Comparison of ENCODE assay signal across 28 mouse cellular contexts in genomic region chr5:76955474-76955873, GRCm38 (mm10). TPM values are rescaled to one million over a fixed set of nuclear protein-coding genes. Genes with fewer than 3 reads are reported as not detected.
DNase-seq lines count a peak whose midpoint lies in the region; ATAC-seq and TF ChIP-seq lines count a peak whose summit lies in the region.
"Had no signal": no experiment of that assay in that cellular context is flagged by ENCODE, and none has a peak within 500 bp of the region (broad histone marks: within the 10 kb centered on the region; RNA-seq: fewer than 3 reads in every experiment).

No protein-coding gene starts in this region.

- H3K9ac ChIP-seq in heart, postnatal 0 days (replicated peaks; ENCODE audit: low read depth, low read length), result no peak overlapping the region
- no peak overlapping the region for H3K9ac ChIP-seq in lung, embryonic 16.5 days (ENCODE audit: low read length)
- H3K9ac ChIP-seq in ES-E14 (ENCODE audit: insufficient read depth, low read depth, low read length, poor library complexity, severe bottlenecking), result peak overlapping the region; percentile 55; the same call in 1 of the 2 replicates
- no peak overlapping the region for H3K9ac ChIP-seq in stomach, embryonic 16.5 days (ENCODE audit: low read length)
- H3K9ac ChIP-seq: embryonic facial prominence, embryonic 12.5 days; forebrain, embryonic 13.5 days; hindbrain, embryonic 14.5 days; kidney, embryonic 15.5 days; lung, embryonic 14.5 days; neural tube, embryonic 15.5 days had no signal

- 66% methylated on average over 4 of the region's 4 CpGs for WGBS in heart, postnatal 0 days
- WGBS in lung, embryonic 16.5 days, result 49% methylated on average over 4 of the region's 4 CpGs
- WGBS in stomach, embryonic 16.5 days, result 63% methylated on average over 4 of the region's 4 CpGs

- in situ Hi-C loops in ES-E14 (cut with MboI; ENCODE audit: low sequenced_read_pairs in 2 of 2, unreplicated experiment in 2 of 2), result no loop called here

- H3K27me3 ChIP-seq in heart, postnatal 0 days (ENCODE audit: control insufficient read depth, insufficient read depth, low read length), result no peaks in the 10 kb centered on the region
- no peaks in the 10 kb centered on the region for H3K27me3 ChIP-seq in lung, embryonic 16.5 days (ENCODE audit: control insufficient read depth, insufficient read depth, low read depth, low read length)
- H3K27me3 ChIP-seq in stomach, embryonic 16.5 days (ENCODE audit: control insufficient read depth, insufficient read depth, low read length), result no peaks in the 10 kb centered on the region
- H3K27me3 ChIP-seq: embryonic facial prominence, embryonic 12.5 days; forebrain, embryonic 13.5 days; kidney, embryonic 15.5 days; neural tube, embryonic 15.5 days; Patski had no signal

- peaks cover 14% of the 10 kb centered on the region for H3K4me1 ChIP-seq in heart, postnatal 0 days (ENCODE audit: control insufficient read depth, insufficient read depth)
- peaks cover 18% of the 10 kb centered on the region for H3K4me1 ChIP-seq in lung, embryonic 16.5 days (replicated peaks; ENCODE audit: control insufficient read depth, insufficient read depth, low read length)
- peaks cover 3 to 9% of the 10 kb centered on the region in 2 experiments; a peak in 2 of 4 replicates for H3K4me1 ChIP-seq in ES-E14 (ENCODE audit: control insufficient read depth in 2 of 2, insufficient read depth in 2 of 2, low read length in 2 of 2, poor library complexity in 1 of 2)
- H3K4me1 ChIP-seq in stomach, embryonic 16.5 days (ENCODE audit: control insufficient read depth, insufficient read depth, low read length), result peaks cover 4% of the 10 kb centered on the region; the same call in 1 of the 2 replicates

- peaks cover 39% of the 10 kb centered on the region for H3K36me3 ChIP-seq in heart, postnatal 0 days (replicated peaks; ENCODE audit: control insufficient read depth, insufficient read depth, low read length)
- H3K36me3 ChIP-seq in lung, embryonic 16.5 days (ENCODE audit: control insufficient read depth, insufficient read depth, low read length), result peaks cover 23% of the 10 kb centered on the region
- H3K36me3 ChIP-seq in ES-E14 (ENCODE audit: control insufficient read depth, insufficient read depth, low read length, poor library complexity, severe bottlenecking), result peaks cover 44% of the 10 kb centered on the region
- H3K36me3 ChIP-seq in stomach, embryonic 16.5 days (ENCODE audit: control insufficient read depth, insufficient read depth, low read length), result peaks cover 16% of the 10 kb centered on the region

- DNase-seq in heart, postnatal 0 days (ENCODE audit: low spot score), result peak; percentile 21
- no peak for DNase-seq in heart, adult 11 months
- DNase-seq in lung, postnatal 14 days, result no peak
- no peak for DNase-seq in ES-E14 (ENCODE audit: low read depth, low spot score)
- no peak for DNase-seq in adrenal gland, adult 2 months
- DNase-seq: adrenal gland, postnatal 14 days; B cell, adult 2 months; cerebellum, adult 9-11 months; gastrocnemius, postnatal 10 days; heart, adult 2 months; heart, postnatal 36 days; lung, embryonic 14.5 days; thymus, adult 2 months had no signal

- no peak for TF ChIP-seq CTCF in heart, postnatal 0 days (IDR thresholded peaks at IDR 0.05; ENCODE audit: low read depth)

- no peak overlapping the region for H3K4me3 ChIP-seq in heart, postnatal 0 days (ENCODE audit: low read depth, low read length)
- H3K4me3 ChIP-seq in lung, embryonic 16.5 days (ENCODE audit: low read length), result no peak overlapping the region
- H3K4me3 ChIP-seq in ES-E14 (ENCODE audit: insufficient read depth in 1 of 2, low read depth in 1 of 2, low read length in 2 of 2, poor library complexity in 1 of 2, severe bottlenecking in 1 of 2), result peak overlapping the region in 1 of 2 experiments; percentile 2; a peak in 1 of 4 replicates
- H3K4me3 ChIP-seq in stomach, embryonic 16.5 days (replicated peaks; ENCODE audit: low read length), result no peak overlapping the region
- H3K4me3 ChIP-seq: embryonic facial prominence, embryonic 12.5 days; erythroblast, embryonic 14.5 days; forebrain, embryonic 13.5 days; heart, adult 2 months; kidney, embryonic 15.5 days; neural tube, embryonic 15.5 days had no signal

- no peaks in the 10 kb centered on the region for H3K9me3 ChIP-seq in heart, postnatal 0 days (replicated peaks; ENCODE audit: control insufficient read depth, low read length)
- H3K9me3 ChIP-seq in lung, embryonic 16.5 days (ENCODE audit: control insufficient read depth, low read length), result no peaks in the 10 kb centered on the region
- H3K9me3 ChIP-seq in ES-E14 (ENCODE audit: control insufficient read depth, insufficient read depth, low read depth, low read length), result no peaks in the 10 kb centered on the region
- H3K9me3 ChIP-seq in stomach, embryonic 16.5 days (replicated peaks; ENCODE audit: control insufficient read depth, low read length), result no peaks in the 10 kb centered on the region
- H3K9me3 ChIP-seq: embryonic facial prominence, embryonic 12.5 days; forebrain, embryonic 13.5 days; kidney, embryonic 15.5 days; neural tube, embryonic 15.5 days had no signal

- H3K27ac ChIP-seq in heart, postnatal 0 days (ENCODE audit: low read depth), result no peak overlapping the region
- H3K27ac ChIP-seq in lung, embryonic 16.5 days (ENCODE audit: low read length), result peak overlapping the region; percentile 61
- peak overlapping the region; percentile 24; the same call in 1 of the 2 replicates for H3K27ac ChIP-seq in ES-E14 (ENCODE audit: insufficient read depth, low read depth, low read length, poor library complexity, severe bottlenecking)
- H3K27ac ChIP-seq in stomach, embryonic 16.5 days (ENCODE audit: low read length), result peak overlapping the region; percentile 55
- H3K27ac ChIP-seq: embryonic facial prominence, embryonic 12.5 days; forebrain, embryonic 13.5 days; heart, adult 2 months; hindbrain, embryonic 14.5 days; kidney, embryonic 15.5 days; neural tube, embryonic 15.5 days had no signal

- TF ChIP-seq EP300 in heart, postnatal 0 days (IDR thresholded peaks at IDR 0.05; ENCODE audit: low read depth), result no peak

- no peak for ATAC-seq in heart, postnatal 0 days (ENCODE audit: insufficient read depth, low read depth)
- ATAC-seq in lung, embryonic 16.5 days (ENCODE audit: low read depth), result no peak
- ATAC-seq in stomach, embryonic 16.5 days (ENCODE audit: insufficient read depth, low FRiP score), result no peak
- ATAC-seq: activated CD4-positive, CD25-positive, alpha-beta regulatory T cell, adult 4 months; forebrain, embryonic 13.5 days; midbrain, embryonic 16.5 days; Patski had no signal

- H3K4me2 ChIP-seq in heart, postnatal 0 days (ENCODE audit: low read depth, low read length), result no peak overlapping the region
- H3K4me2 ChIP-seq in lung, embryonic 16.5 days (ENCODE audit: low read depth, low read length), result no peak overlapping the region
- H3K4me2 ChIP-seq in stomach, embryonic 16.5 days (ENCODE audit: low read depth, low read length), result no peak overlapping the region
- H3K4me2 ChIP-seq: embryonic facial prominence, embryonic 12.5 days; forebrain, embryonic 13.5 days; hindbrain, embryonic 14.5 days; kidney, embryonic 15.5 days; lung, embryonic 14.5 days; neural tube, embryonic 15.5 days had no signal

RNA-seq across cellular contexts. Expression of gene Ppat, which starts 4.1 kb away (rescaled TPM):
- 15.7 and 16.2 TPM in 2 replicates for total RNA-seq in heart, postnatal 0 days (2014; rRNA removed; ENCODE audit: low replicate concordance)
- polyA plus RNA-seq in heart, postnatal 0 days (2015; fragmentation: Nextera tagmentation; extraction: Ambion mirVana), result 20.2 and 24.2 TPM in 2 replicates
- 31.5 and 32.7 TPM in 2 replicates for polyA plus RNA-seq in lung, embryonic 16.5 days (2015; fragmentation: Nextera tagmentation; extraction: Ambion mirVana)
- 62.9 and 90.3 TPM in 2 replicates for total RNA-seq in ES-E14 (2012; rRNA removed)
- 21.7 and 26.2 TPM in 2 replicates for polyA plus RNA-seq in stomach, embryonic 16.5 days (2015; fragmentation: Nextera tagmentation; extraction: Ambion mirVana)
- total RNA-seq in adrenal gland, adult 2 months (2021), result 10 to 100 TPM; 13.8 to 18.4 TPM
- polyA plus RNA-seq in adrenal gland, adult 2 months (2012; rRNA removed), result 2.2 TPM in 2 replicates

RNA-seq across cellular contexts. Expression of gene Paics, which starts 4.4 kb away (rescaled TPM):
- total RNA-seq in heart, postnatal 0 days (2014; rRNA removed; ENCODE audit: low replicate concordance), result 173 and 191 TPM in 2 replicates
- polyA plus RNA-seq in heart, postnatal 0 days (2015; fragmentation: Nextera tagmentation; extraction: Ambion mirVana), result 168 and 171 TPM in 2 replicates
- polyA plus RNA-seq in lung, embryonic 16.5 days (2015; fragmentation: Nextera tagmentation; extraction: Ambion mirVana), result 282 and 292 TPM in 2 replicates
- 308 and 369 TPM in 2 replicates for total RNA-seq in ES-E14 (2012; rRNA removed)
- 210 and 211 TPM in 2 replicates for polyA plus RNA-seq in stomach, embryonic 16.5 days (2015; fragmentation: Nextera tagmentation; extraction: Ambion mirVana)
- 100 to 1,000 TPM; 173 to 196 TPM for total RNA-seq in adrenal gland, adult 2 months (2021)
- 37.4 and 72.8 TPM in 2 replicates for polyA plus RNA-seq in adrenal gland, adult 2 months (2012; rRNA removed)

RNA-seq across cellular contexts. Expression of gene Srp72, which starts 19.0 kb away (rescaled TPM):
- 21.8 and 37.8 TPM in 2 replicates for total RNA-seq in heart, postnatal 0 days (2014; rRNA removed; ENCODE audit: low replicate concordance)
- polyA plus RNA-seq in heart, postnatal 0 days (2015; fragmentation: Nextera tagmentation; extraction: Ambion mirVana), result 32.2 and 36.3 TPM in 2 replicates
- polyA plus RNA-seq in lung, embryonic 16.5 days (2015; fragmentation: Nextera tagmentation; extraction: Ambion mirVana), result 92.2 and 98.1 TPM in 2 replicates
- 65.9 and 67.0 TPM in 2 replicates for total RNA-seq in ES-E14 (2012; rRNA removed)
- 89.3 and 89.4 TPM in 2 replicates for polyA plus RNA-seq in stomach, embryonic 16.5 days (2015; fragmentation: Nextera tagmentation; extraction: Ambion mirVana)
- total RNA-seq in adrenal gland, adult 2 months (2021), result 100 to 1,000 TPM; 139 to 145 TPM
- 7.6 and 10.0 TPM in 2 replicates for polyA plus RNA-seq in adrenal gland, adult 2 months (2012; rRNA removed)

RNA-seq across cellular contexts. Expression of gene Arl9, which starts 48.4 kb away (rescaled TPM):
- total RNA-seq in heart, postnatal 0 days (2014; rRNA removed; ENCODE audit: low replicate concordance), result not detected in 2 replicates
- not detected in 2 replicates for polyA plus RNA-seq in heart, postnatal 0 days (2015; fragmentation: Nextera tagmentation; extraction: Ambion mirVana)
- polyA plus RNA-seq in lung, embryonic 16.5 days (2015; fragmentation: Nextera tagmentation; extraction: Ambion mirVana), result 0.60 and 0.74 TPM in 2 replicates
- total RNA-seq in ES-E14 (2012; rRNA removed), result not detected in 2 replicates
- polyA plus RNA-seq in stomach, embryonic 16.5 days (2015; fragmentation: Nextera tagmentation; extraction: Ambion mirVana), result 0.27 TPM in 1 of 2 replicates, not detected in the other
- total RNA-seq in adrenal gland, adult 2 months (2021), result not detected
- not detected in 2 replicates for polyA plus RNA-seq in adrenal gland, adult 2 months (2012; rRNA removed)
- total RNA-seq: adrenal gland, postnatal 14 days; gastrocnemius, postnatal 10 days; heart, adult 2 months; heart, postnatal 36 days; left cerebral cortex, postnatal 25 days had no signal
- polyA plus RNA-seq: activated CD4-positive, CD25-positive, alpha-beta regulatory T cell, adult 4 months; cortical plate, adult 2 months; embryonic facial prominence, embryonic 12.5 days; erythroblast, embryonic 14.5 days; forebrain, embryonic 13.5 days; frontal cortex, adult 2 months; heart, adult 2 months; hindbrain, embryonic 14.5 days; intestine, embryonic 14.5 days; midbrain, embryonic 16.5 days; thymus, adult 2 months had no signal

RNA-seq across cellular contexts. Expression of gene Aasdh, which starts 50.2 kb away (rescaled TPM):
- 12.1 and 16.4 TPM in 2 replicates for total RNA-seq in heart, postnatal 0 days (2014; rRNA removed; ENCODE audit: low replicate concordance)
- polyA plus RNA-seq in heart, postnatal 0 days (2015; fragmentation: Nextera tagmentation; extraction: Ambion mirVana), result 8.7 and 9.6 TPM in 2 replicates
- polyA plus RNA-seq in lung, embryonic 16.5 days (2015; fragmentation: Nextera tagmentation; extraction: Ambion mirVana), result 18.6 and 21.9 TPM in 2 replicates
- total RNA-seq in ES-E14 (2012; rRNA removed), result 18.0 and 22.1 TPM in 2 replicates
- polyA plus RNA-seq in stomach, embryonic 16.5 days (2015; fragmentation: Nextera tagmentation; extraction: Ambion mirVana), result 14.0 and 15.5 TPM in 2 replicates
- 10 to 100 TPM; 15.4 to 16.2 TPM for total RNA-seq in adrenal gland, adult 2 months (2021)
- 4.6 and 6.1 TPM in 2 replicates for polyA plus RNA-seq in adrenal gland, adult 2 months (2012; rRNA removed)
